ENCODE assay signal across 10 mouse cellular contexts in genomic region chr11:103900803-103901580, GRCm38 (mm10). TPM values are rescaled to one million over a fixed set of nuclear protein-coding genes. Genes with fewer than 3 reads are reported as not detected.
A peak's percentile ranks its signal among the peaks of the same experiment; 100 is the strongest.
DNase-seq lines count a peak whose midpoint lies in the region; ATAC-seq lines count a peak whose summit lies in the region.
"Had no signal": no experiment of that assay in that cellular context is flagged by ENCODE, and none has a peak within 500 bp of the region (broad histone marks: within the 10 kb centered on the region; RNA-seq: fewer than 3 reads in every experiment).

No protein-coding gene starts in this region.

- H3K4me2 ChIP-seq in embryonic facial prominence, embryonic 14.5 days (ENCODE audit: low read depth, low read length), result no peak overlapping the region
- peak overlapping the region; percentile 43 for H3K4me2 ChIP-seq in heart, embryonic 16.5 days (ENCODE audit: low read depth, low read length)
- H3K4me2 ChIP-seq: stomach, embryonic 15.5 days had no signal

- ATAC-seq in embryonic facial prominence, embryonic 14.5 days (ENCODE audit: low read depth), result peak; percentile 75
- peak; percentile 83 for ATAC-seq in heart, embryonic 16.5 days (replicated peaks; ENCODE audit: extremely low read depth, insufficient read depth, low FRiP score)
- no peak for ATAC-seq in granulocyte monocyte progenitor cell, adult 5-6 weeks (replicated peaks; ENCODE audit: poor library complexity, severe bottlenecking)

- H3K9ac ChIP-seq in embryonic facial prominence, embryonic 14.5 days (ENCODE audit: low read depth, low read length), result no peak overlapping the region
- no peak overlapping the region for H3K9ac ChIP-seq in heart, embryonic 16.5 days (ENCODE audit: low read length)
- H3K9ac ChIP-seq: stomach, embryonic 15.5 days had no signal

- H3K4me1 ChIP-seq in embryonic facial prominence, embryonic 14.5 days (ENCODE audit: control insufficient read depth, insufficient read depth, low read length), result peaks cover 6% of the 10 kb centered on the region; the same call in 1 of the 2 replicates
- peaks cover 13% of the 10 kb centered on the region for H3K4me1 ChIP-seq in heart, embryonic 16.5 days (ENCODE audit: control insufficient read depth, insufficient read depth, low read length)
- H3K4me1 ChIP-seq: stomach, embryonic 15.5 days had no signal

- H3K4me3 ChIP-seq in embryonic facial prominence, embryonic 14.5 days (ENCODE audit: low read depth, low read length), result no peak overlapping the region
- H3K4me3 ChIP-seq in heart, embryonic 16.5 days (ENCODE audit: low read length), result peak overlapping the region; percentile 11; the same call in 1 of the 2 replicates
- H3K4me3 ChIP-seq: stomach, embryonic 15.5 days had no signal

- peaks cover 3% of the 10 kb centered on the region; the same call in 1 of the 2 replicates for H3K36me3 ChIP-seq in embryonic facial prominence, embryonic 14.5 days (ENCODE audit: control insufficient read depth, insufficient read depth, low read length)
- H3K36me3 ChIP-seq in heart, embryonic 16.5 days (ENCODE audit: control insufficient read depth, insufficient read depth), result no peaks in the 10 kb centered on the region
- H3K36me3 ChIP-seq: stomach, embryonic 15.5 days had no signal

- 52% methylated on average over 20 of the region's 20 CpGs for WGBS in embryonic facial prominence, embryonic 14.5 days
- WGBS in heart, embryonic 16.5 days, result 43% methylated on average over 20 of the region's 20 CpGs

- no peak overlapping the region for H3K27ac ChIP-seq in embryonic facial prominence, embryonic 14.5 days (replicated peaks; ENCODE audit: low read depth, low read length)
- peak overlapping the region; percentile 33; the same call in 1 of the 2 replicates for H3K27ac ChIP-seq in heart, embryonic 16.5 days (ENCODE audit: low read length)
- H3K27ac ChIP-seq: stomach, embryonic 15.5 days had no signal

- DNase-seq in layer of hippocampus, adult 11-12 months (ENCODE audit: low spot score), result peak; percentile 30
- DNase-seq in layer of hippocampus, postnatal 14 days (ENCODE audit: low spot score in 2 of 2), result no peak
- peak; percentile 76 for DNase-seq in embryonic facial prominence, embryonic 14.5 days (ENCODE audit: low spot score)
- peak; percentile 77 to 89 for DNase-seq in lung, postnatal 4 days
- no peak for DNase-seq in natural killer cell, adult 2 months (ENCODE audit: low spot score in 2 of 2)
- no peak for DNase-seq in MN1 (ENCODE audit: low spot score)

- H3K27me3 ChIP-seq in embryonic facial prominence, embryonic 14.5 days (replicated peaks; ENCODE audit: control insufficient read depth, insufficient read depth, low read length), result no peaks in the 10 kb centered on the region
- H3K27me3 ChIP-seq in heart, embryonic 16.5 days (ENCODE audit: control insufficient read depth, insufficient read depth, low read length), result no peaks in the 10 kb centered on the region
- H3K27me3 ChIP-seq: CH12.LX; stomach, embryonic 15.5 days had no signal

- H3K9me3 ChIP-seq in embryonic facial prominence, embryonic 14.5 days (ENCODE audit: control insufficient read depth, low read length), result no peaks in the 10 kb centered on the region
- H3K9me3 ChIP-seq in heart, embryonic 16.5 days (replicated peaks; ENCODE audit: control insufficient read depth, low read length), result no peaks in the 10 kb centered on the region
- H3K9me3 ChIP-seq: stomach, embryonic 15.5 days had no signal

RNA-seq across cellular contexts. Expression of gene Nsf, which starts 52.9 kb away (rescaled TPM):
- 1,000 to 10,000 TPM in 1 of 2 experiments, 100 to 1,000 TPM in 1; 994 to 1,064 TPM for total RNA-seq in layer of hippocampus, postnatal 14 days (2021)
- polyA plus RNA-seq in embryonic facial prominence, embryonic 14.5 days (2014; fragmentation: Nextera tagmentation; extraction: Ambion mirVana), result 39.9 and 50.0 TPM in 2 replicates
- 32.8 and 35.3 TPM in 2 replicates for polyA plus RNA-seq in heart, embryonic 16.5 days (2015; fragmentation: Nextera tagmentation; extraction: Ambion mirVana)
- total RNA-seq in granulocyte monocyte progenitor cell, adult 5-6 weeks (2014; fragmentation: Nextera tagmentation), result 27.6 and 54.7 TPM in 2 replicates
- total RNA-seq in granulocyte monocyte progenitor cell, adult 5-6 weeks (2017), result 26.6 and 32.9 TPM in 2 replicates

Comparison
In these comparisons a context has a peak if more than half of its experiments do, and no peak if none do; other contexts are left out.
1. DNase-seq: peak in layer of hippocampus, adult 11-12 months (single experiment), embryonic facial prominence, embryonic 14.5 days (single experiment) and lung, postnatal 4 days (2 of 2); none in layer of hippocampus, postnatal 14 days (0 of 2), natural killer cell, adult 2 months (0 of 2) and MN1 (single experiment).
2. RNA of gene Nsf, which starts 52.9 kb away (total RNA-seq): 994 to 1,064 TPM in layer of hippocampus, postnatal 14 days; 26.6 to 54.7 TPM in granulocyte monocyte progenitor cell, adult 5-6 weeks; every median in the first group is over 10 times any median in the second.